Mouse (Mus musculus): ENCODE measurements around the gene Rassf3. TPM values are rescaled to one million over a fixed set of nuclear protein-coding genes. Genes with fewer than 3 reads are reported as not detected.

The Rassf3 gene
- total RNA-seq, 1 experiment, result 13.1 TPM

DNA sequence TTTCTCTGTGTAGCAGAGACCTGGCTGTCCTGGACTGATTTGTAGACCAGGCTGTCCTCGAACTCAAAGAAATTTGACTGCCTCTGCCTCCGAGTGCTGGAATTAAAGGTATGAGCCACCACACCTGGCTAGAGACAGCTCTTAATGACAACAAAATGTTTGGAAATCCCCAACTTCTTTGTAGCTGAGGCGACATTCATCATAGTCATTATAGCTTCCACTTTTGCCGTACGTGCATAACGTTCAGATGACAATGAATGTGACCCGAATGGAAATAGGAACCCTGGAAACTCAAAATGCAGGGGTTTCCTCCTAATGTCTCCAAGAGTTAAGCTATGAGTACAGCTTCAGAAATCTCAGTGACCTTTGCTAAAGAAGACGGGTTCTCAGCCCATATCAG, 22.1 kb downstream of the Rassf3 start:
- TF ChIP-seq ZNF384 (IDR thresholded peaks at IDR 0.05; ENCODE audit: low read depth, low read length) (no peak), CHD2 (IDR thresholded peaks at IDR 0.05; ENCODE audit: low read depth, low read length) (no peak), ZC3H11A (IDR thresholded peaks at IDR 0.05; ENCODE audit: borderline replicate concordance, low read depth, low read length) (no peak), MAFK (IDR thresholded peaks at IDR 0.05; ENCODE audit: insufficient read depth, low read depth, low read length) (no peak), HCFC1 (IDR thresholded peaks at IDR 0.05; ENCODE audit: borderline replicate concordance, insufficient read depth, low read length) (no peak)
- H3K4me1 ChIP-seq (ENCODE audit: control insufficient read depth in 2 of 2, insufficient read depth in 2 of 2, low read length in 2 of 2, poor library complexity in 1 of 2), result peaks cover 0 to 16% of the 10 kb centered on the region in 2 experiments; a peak in 2 of 4 replicates
- no peak overlapping the region for H3K27ac ChIP-seq (ENCODE audit: insufficient read depth, low read depth, low read length, poor library complexity, severe bottlenecking)
- no peak overlapping the region for H3K9ac ChIP-seq (ENCODE audit: insufficient read depth, low read depth, low read length, poor library complexity, severe bottlenecking)
- DNase-seq (ENCODE audit: low read depth, low spot score), result no peak
- H3K4me3 ChIP-seq (ENCODE audit: insufficient read depth in 1 of 2, low read depth in 1 of 2, low read length in 2 of 2, poor library complexity in 1 of 2, severe bottlenecking in 1 of 2), result no peak overlapping the region
- in situ Hi-C loops (cut with MboI; ENCODE audit: low sequenced_read_pairs in 2 of 2, unreplicated experiment in 2 of 2), result no loop called here
- H3K36me3 ChIP-seq (ENCODE audit: control insufficient read depth, insufficient read depth, low read length, poor library complexity, severe bottlenecking), result peaks cover 7% of the 10 kb centered on the region; the same call in 1 of the 2 replicates
- H3K9me3 ChIP-seq (ENCODE audit: control insufficient read depth, insufficient read depth, low read depth, low read length), result no peaks in the 10 kb centered on the region

DNA sequence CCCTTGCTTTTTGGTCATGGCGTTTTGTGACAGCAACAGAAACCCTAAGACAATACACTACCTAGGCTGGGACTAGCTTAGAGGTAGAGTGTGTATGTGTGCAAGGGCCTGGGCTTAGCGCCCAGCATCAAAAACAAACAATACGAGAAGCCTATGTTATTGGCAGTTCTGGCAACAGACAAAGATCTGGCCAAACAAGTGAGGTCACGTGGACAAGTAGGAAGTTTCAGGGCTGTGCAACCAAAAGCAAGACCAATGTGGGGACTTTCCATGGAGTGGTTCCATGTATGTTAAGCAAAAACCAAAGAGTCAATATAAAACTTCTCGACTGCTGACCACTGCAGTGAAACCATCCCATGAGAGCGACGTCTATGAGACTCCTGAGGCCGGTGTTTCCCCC, 30.3 kb downstream of the Rassf3 start:
- TF ChIP-seq ZNF384 (IDR thresholded peaks at IDR 0.05; ENCODE audit: low read depth, low read length) (no peak), ZC3H11A (IDR thresholded peaks at IDR 0.05; ENCODE audit: borderline replicate concordance, low read depth, low read length) (no peak), HCFC1 (IDR thresholded peaks at IDR 0.05; ENCODE audit: borderline replicate concordance, insufficient read depth, low read length) (no peak), CHD2 (IDR thresholded peaks at IDR 0.05; ENCODE audit: low read depth, low read length) (no peak), MAFK (IDR thresholded peaks at IDR 0.05; ENCODE audit: insufficient read depth, low read depth, low read length) (no peak)
- DNase-seq (ENCODE audit: low read depth, low spot score), result no peak
- H3K27ac ChIP-seq (ENCODE audit: insufficient read depth, low read depth, low read length, poor library complexity, severe bottlenecking), result no peak overlapping the region
- H3K9me3 ChIP-seq (ENCODE audit: control insufficient read depth, insufficient read depth, low read depth, low read length), result no peaks in the 10 kb centered on the region
- in situ Hi-C loops (cut with MboI; ENCODE audit: low sequenced_read_pairs in 2 of 2, unreplicated experiment in 2 of 2), result no loop called here
- no peak overlapping the region for H3K4me3 ChIP-seq (ENCODE audit: insufficient read depth in 1 of 2, low read depth in 1 of 2, low read length in 2 of 2, poor library complexity in 1 of 2, severe bottlenecking in 1 of 2)
- no peak overlapping the region for H3K9ac ChIP-seq (ENCODE audit: insufficient read depth, low read depth, low read length, poor library complexity, severe bottlenecking)
- H3K36me3 ChIP-seq (ENCODE audit: control insufficient read depth, insufficient read depth, low read length, poor library complexity, severe bottlenecking), result no peaks in the 10 kb centered on the region; the same call in 1 of the 2 replicates
- H3K4me1 ChIP-seq (ENCODE audit: control insufficient read depth in 2 of 2, insufficient read depth in 2 of 2, low read length in 2 of 2, poor library complexity in 1 of 2), result peaks cover 2 to 10% of the 10 kb centered on the region in 2 experiments; a peak in 2 of 4 replicates

DNA sequence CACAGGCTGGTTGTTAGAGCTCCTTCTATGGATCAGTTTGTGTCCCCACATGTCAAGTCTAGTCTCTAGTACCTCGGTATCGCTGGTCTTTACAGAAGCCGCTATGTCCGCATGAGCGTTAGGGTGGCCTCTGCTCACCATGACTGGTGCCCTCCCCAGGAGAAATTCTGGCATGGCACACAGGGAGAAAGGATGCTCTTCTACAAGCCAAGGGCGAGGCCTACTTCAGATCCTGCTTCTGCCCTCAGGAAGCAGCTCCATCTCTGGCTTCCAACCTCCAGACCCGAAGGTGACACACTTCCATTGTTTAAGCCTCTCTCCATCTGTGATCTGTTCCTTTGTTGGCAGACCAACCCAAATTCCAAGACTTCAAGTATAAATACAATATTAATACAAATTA, 31.9 kb downstream of the Rassf3 start:
- Histone ChIP-seq H3K9ac (ENCODE audit: insufficient read depth, low read depth, low read length, poor library complexity, severe bottlenecking) (no peak overlapping the region), H3K36me3 (ENCODE audit: control insufficient read depth, insufficient read depth, low read length, poor library complexity, severe bottlenecking) (no peaks in the 10 kb centered on the region; the same call in 1 of the 2 replicates), H3K4me1 (ENCODE audit: control insufficient read depth in 2 of 2, insufficient read depth in 2 of 2, low read length in 2 of 2, poor library complexity in 1 of 2) (peaks cover 3 to 16% of the 10 kb centered on the region in 2 experiments; a peak in 2 of 4 replicates), H3K9me3 (ENCODE audit: control insufficient read depth, insufficient read depth, low read depth, low read length) (no peaks in the 10 kb centered on the region), H3K4me3 (ENCODE audit: insufficient read depth in 1 of 2, low read depth in 1 of 2, low read length in 2 of 2, poor library complexity in 1 of 2, severe bottlenecking in 1 of 2) (no peak overlapping the region), H3K27ac (ENCODE audit: insufficient read depth, low read depth, low read length, poor library complexity, severe bottlenecking) (no peak overlapping the region)
- TF ChIP-seq ZC3H11A (IDR thresholded peaks at IDR 0.05; ENCODE audit: borderline replicate concordance, low read depth, low read length) (no peak), MAFK (IDR thresholded peaks at IDR 0.05; ENCODE audit: insufficient read depth, low read depth, low read length) (no peak), CHD2 (IDR thresholded peaks at IDR 0.05; ENCODE audit: low read depth, low read length) (no peak), HCFC1 (IDR thresholded peaks at IDR 0.05; ENCODE audit: borderline replicate concordance, insufficient read depth, low read length) (no peak)
- in situ Hi-C loops (cut with MboI; ENCODE audit: low sequenced_read_pairs in 2 of 2, unreplicated experiment in 2 of 2), result no loop called here
- DNase-seq (ENCODE audit: low read depth, low spot score), result no peak

DNA sequence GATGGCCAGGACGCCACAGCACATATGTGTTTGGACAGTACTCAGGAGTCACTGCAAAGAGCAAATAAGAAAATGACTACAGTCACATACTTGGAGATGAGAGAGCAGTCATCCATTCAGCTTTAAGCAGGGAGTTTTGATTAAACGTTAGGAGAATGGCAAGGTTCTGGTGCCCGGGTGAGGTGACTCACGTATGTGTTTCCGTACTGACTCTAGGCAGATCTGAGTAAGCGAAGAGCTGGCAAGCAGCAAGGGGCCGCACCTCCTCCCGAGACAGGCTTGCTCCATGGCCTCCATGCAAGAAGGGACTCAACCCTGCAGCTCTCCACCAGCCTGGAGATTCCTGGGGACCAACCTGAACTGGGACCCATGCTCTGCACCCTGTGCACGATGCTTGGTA, 32.4 kb downstream of the Rassf3 start:
- no peak overlapping the region for H3K9ac ChIP-seq (ENCODE audit: insufficient read depth, low read depth, low read length, poor library complexity, severe bottlenecking)
- DNase-seq (ENCODE audit: low read depth, low spot score), result no peak
- peaks cover 3 to 16% of the 10 kb centered on the region in 2 experiments; a peak in 2 of 4 replicates for H3K4me1 ChIP-seq (ENCODE audit: control insufficient read depth in 2 of 2, insufficient read depth in 2 of 2, low read length in 2 of 2, poor library complexity in 1 of 2)
- no peak overlapping the region for H3K27ac ChIP-seq (ENCODE audit: insufficient read depth, low read depth, low read length, poor library complexity, severe bottlenecking)
- in situ Hi-C loops (cut with MboI; ENCODE audit: low sequenced_read_pairs in 2 of 2, unreplicated experiment in 2 of 2), result no loop called here
- no peaks in the 10 kb centered on the region; the same call in 1 of the 2 replicates for H3K36me3 ChIP-seq (ENCODE audit: control insufficient read depth, insufficient read depth, low read length, poor library complexity, severe bottlenecking)
- no peak overlapping the region for H3K4me3 ChIP-seq (ENCODE audit: insufficient read depth in 1 of 2, low read depth in 1 of 2, low read length in 2 of 2, poor library complexity in 1 of 2, severe bottlenecking in 1 of 2)
- no peaks in the 10 kb centered on the region for H3K9me3 ChIP-seq (ENCODE audit: control insufficient read depth, insufficient read depth, low read depth, low read length)
- TF ChIP-seq ZC3H11A (IDR thresholded peaks at IDR 0.05; ENCODE audit: borderline replicate concordance, low read depth, low read length) (no peak), MAFK (IDR thresholded peaks at IDR 0.05; ENCODE audit: insufficient read depth, low read depth, low read length) (no peak), ZNF384 (IDR thresholded peaks at IDR 0.05; ENCODE audit: low read depth, low read length) (no peak), HCFC1 (IDR thresholded peaks at IDR 0.05; ENCODE audit: borderline replicate concordance, insufficient read depth, low read length) (no peak), CHD2 (IDR thresholded peaks at IDR 0.05; ENCODE audit: low read depth, low read length) (no peak)
